Mouse (Mus musculus): Measurements from ENCODE around the gene Psmc3. TPM values are rescaled to one million over a fixed set of nuclear protein-coding genes. Genes with fewer than 3 reads are reported as not detected.

Psmc3 gene
- polyA plus RNA-seq, 1 experiment from 2014 or later, result 309 TPM

GRCm38 (mm10) chr2:91081775-91082695 is 28.2 kb downstream of the Psmc3 start, which contains the start of gene Spi1:
TSS of gene Spi1 (plus strand) at chr2:91082390.
- Histone ChIP-seq H3K27ac (replicated peaks; ENCODE audit: low read depth, low read length) (0 out of 2 replicates have a peak within 1 kb of the TSS, but pooled peaks have one; percentile 35), H3K9ac (ENCODE audit: low read depth, low read length) (no peak within 1 kb of the TSS)

DNA sequence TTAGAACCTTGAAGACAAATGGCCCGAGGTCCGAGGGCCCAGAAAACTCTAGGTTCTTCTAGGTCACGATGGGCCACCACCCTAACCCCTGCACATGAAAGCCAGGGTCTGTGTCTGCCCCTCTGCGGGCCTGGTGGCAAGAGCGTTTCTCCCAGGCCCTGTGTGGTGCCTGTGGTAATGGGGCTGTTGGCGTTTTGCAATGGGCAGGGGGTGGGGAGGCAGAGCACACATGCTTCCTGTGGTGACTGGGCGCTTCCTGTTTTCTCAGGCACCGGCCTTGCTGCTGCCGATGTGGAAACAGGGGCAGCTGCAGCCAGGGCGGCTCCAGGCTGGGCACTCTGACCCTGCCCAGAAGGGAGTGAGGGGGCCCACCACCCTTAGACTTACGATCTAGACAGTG is 29.0 kb downstream of the Psmc3 start:
- Histone ChIP-seq H3K27ac (replicated peaks; ENCODE audit: low read depth, low read length) (no peak overlapping the region), H3K9me3 (ENCODE audit: control insufficient read depth, low read length) (no peaks in the 10 kb centered on the region), H3K4me3 (ENCODE audit: low read depth, low read length) (no peak overlapping the region), H3K4me1 (ENCODE audit: control insufficient read depth, insufficient read depth, low read length) (0 out of 2 replicates have a peak, but pooled peaks cover 6% of the 10 kb centered on the region), H3K27me3 (replicated peaks; ENCODE audit: control insufficient read depth, insufficient read depth, low read length) (no peaks in the 10 kb centered on the region), H3K36me3 (ENCODE audit: control insufficient read depth, insufficient read depth, low read length) (no peaks in the 10 kb centered on the region), H3K4me2 (ENCODE audit: low read depth, low read length) (no peak overlapping the region), H3K9ac (ENCODE audit: low read depth, low read length) (no peak overlapping the region)
- no peak for ATAC-seq (ENCODE audit: low read depth)
- DNase-seq (ENCODE audit: low spot score), result peak; percentile 31
- 62% methylated on average over 11 of the region's 11 CpGs for WGBS

More at GRCm38 (mm10) chr2:91081775-91082695, 28.2 kb downstream of the Psmc3 start, which contains the start of gene Spi1:
- Histone ChIP-seq H3K4me2 (ENCODE audit: low read depth, low read length) (no peak within 1 kb of the TSS), H3K9me3 (ENCODE audit: control insufficient read depth, low read length) (no peaks in the 10 kb centered on the region), H3K36me3 (ENCODE audit: control insufficient read depth, insufficient read depth, low read length) (no peaks in the 10 kb centered on the region), H3K27me3 (replicated peaks; ENCODE audit: control insufficient read depth, insufficient read depth, low read length) (no peaks in the 10 kb centered on the region), H3K4me1 (ENCODE audit: control insufficient read depth, insufficient read depth, low read length) (0 out of 2 replicates have a peak, but pooled peaks cover 6% of the 10 kb centered on the region), H3K4me3 (ENCODE audit: low read depth, low read length) (no peak within 1 kb of the TSS)
- 83% methylated on average over 13 of the region's 13 CpGs for WGBS
- no peak for DNase-seq (ENCODE audit: low spot score)
- ATAC-seq (ENCODE audit: low read depth), result no peak

GRCm38 (mm10) chr2:91083366-91083940 is 29.6 kb downstream of the Psmc3 start:
- Histone ChIP-seq H3K4me2 (ENCODE audit: low read depth, low read length) (no peak overlapping the region), H3K27ac (replicated peaks; ENCODE audit: low read depth, low read length) (no peak overlapping the region)
- ATAC-seq (ENCODE audit: low read depth), result no peak

DNA sequence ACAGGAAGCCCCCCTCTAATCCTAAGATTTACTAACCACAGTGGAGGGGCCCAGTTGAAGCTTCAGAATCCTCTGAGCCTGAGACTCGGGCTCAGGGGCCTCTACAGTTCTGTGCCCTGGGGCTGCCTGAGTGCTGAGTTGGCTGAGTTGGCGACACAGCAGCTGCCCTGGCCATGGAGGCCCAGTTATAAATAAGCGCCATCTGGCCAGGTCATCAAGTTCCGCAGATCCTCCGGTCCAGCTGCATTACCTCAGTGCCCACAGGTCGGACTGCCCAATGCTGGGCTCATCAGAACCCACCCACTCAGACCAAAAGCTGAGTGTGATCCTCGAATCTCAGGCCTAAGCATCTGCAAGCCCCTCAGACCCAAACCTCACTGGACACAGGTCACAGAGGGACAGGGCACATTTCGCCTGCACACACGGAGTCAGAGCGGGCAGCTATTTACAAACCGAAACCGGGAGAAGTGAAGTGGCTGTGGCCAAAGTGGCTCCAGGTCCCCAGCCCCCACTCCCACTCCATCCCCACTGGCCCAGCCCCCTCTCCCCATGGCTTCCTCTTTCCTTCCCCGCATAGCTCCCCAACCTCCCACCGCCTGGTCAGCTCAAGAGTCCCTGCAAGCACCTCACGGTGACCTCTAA is 30.5 kb downstream of the Psmc3 start:
- peak; percentile 16 for DNase-seq (ENCODE audit: low spot score)
- H3K9ac ChIP-seq (ENCODE audit: low read depth, low read length), result no peak overlapping the region
- no peaks in the 10 kb centered on the region for H3K36me3 ChIP-seq (ENCODE audit: control insufficient read depth, insufficient read depth, low read length)
- H3K27me3 ChIP-seq (replicated peaks; ENCODE audit: control insufficient read depth, insufficient read depth, low read length), result no peaks in the 10 kb centered on the region
- ATAC-seq (ENCODE audit: low read depth), result no peak
- no peaks in the 10 kb centered on the region for H3K9me3 ChIP-seq (ENCODE audit: control insufficient read depth, low read length)
- no peak overlapping the region for H3K4me2 ChIP-seq (ENCODE audit: low read depth, low read length)
- WGBS, result 74% methylated on average over 13 of the region's 15 CpGs
- H3K4me1 ChIP-seq (ENCODE audit: control insufficient read depth, insufficient read depth, low read length), result 0 out of 2 replicates have a peak, but pooled peaks cover under 1% of the 10 kb centered on the region
- H3K4me3 ChIP-seq (ENCODE audit: low read depth, low read length), result no peak overlapping the region
- H3K27ac ChIP-seq (replicated peaks; ENCODE audit: low read depth, low read length), result no peak overlapping the region

More at GRCm38 (mm10) chr2:91083366-91083940, 29.6 kb downstream of the Psmc3 start:
- Histone ChIP-seq H3K4me3 (ENCODE audit: low read depth, low read length) (no peak overlapping the region), H3K36me3 (ENCODE audit: control insufficient read depth, insufficient read depth, low read length) (no peaks in the 10 kb centered on the region), H3K27me3 (replicated peaks; ENCODE audit: control insufficient read depth, insufficient read depth, low read length) (no peaks in the 10 kb centered on the region), H3K9ac (ENCODE audit: low read depth, low read length) (no peak overlapping the region), H3K4me1 (ENCODE audit: control insufficient read depth, insufficient read depth, low read length) (0 out of 2 replicates have a peak, but pooled peaks cover 6% of the 10 kb centered on the region), H3K9me3 (ENCODE audit: control insufficient read depth, low read length) (no peaks in the 10 kb centered on the region)
- no peak for DNase-seq (ENCODE audit: low spot score)
- 42% methylated on average over 1 of the region's 1 CpGs for WGBS

DNA sequence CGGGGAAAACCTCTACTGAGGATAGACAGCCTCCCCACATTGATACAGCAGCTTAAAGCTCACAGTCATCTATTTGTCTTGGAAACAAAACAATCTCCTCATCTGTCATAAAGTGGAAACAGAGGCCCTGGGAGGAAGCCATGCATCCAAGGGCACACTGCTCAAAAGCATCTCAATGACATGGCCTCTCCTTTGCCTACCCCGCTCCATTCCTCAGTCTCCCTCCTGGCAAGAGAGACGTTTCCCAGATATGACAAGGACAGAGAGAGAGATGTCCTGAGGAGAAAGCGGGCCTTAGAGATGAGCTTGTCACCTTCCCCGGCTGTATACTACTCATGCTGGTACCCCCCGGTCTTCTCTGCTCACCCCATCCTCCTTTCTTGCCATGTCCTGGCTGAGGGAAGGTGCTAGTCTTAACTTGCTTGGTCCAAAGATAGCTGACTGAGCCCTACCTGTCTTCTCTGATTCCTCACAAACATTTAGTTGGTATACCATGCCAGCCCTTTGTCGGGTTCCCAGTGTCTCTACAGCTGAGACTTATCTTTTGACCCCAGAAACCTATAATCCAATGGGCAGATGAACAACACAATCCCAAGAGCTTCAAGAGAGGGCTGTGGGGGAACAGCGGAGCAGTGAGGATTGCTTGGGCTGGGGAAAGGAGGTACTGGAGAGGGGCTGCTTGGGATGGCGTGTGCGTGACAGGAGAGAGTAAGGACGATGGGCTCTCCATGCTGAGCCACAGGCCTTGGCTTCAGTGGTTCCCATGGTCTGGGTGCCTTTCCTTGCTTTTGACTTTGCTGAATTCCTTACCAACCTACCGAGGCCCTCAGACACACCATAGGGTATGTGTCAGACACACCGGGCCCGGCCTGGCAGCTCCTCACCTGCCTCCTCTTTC is 31.9 kb downstream of the Psmc3 start:
- H3K4me2 ChIP-seq (ENCODE audit: low read depth, low read length), result no peak overlapping the region
- no peaks in the 10 kb centered on the region for H3K9me3 ChIP-seq (ENCODE audit: control insufficient read depth, low read length)
- H3K9ac ChIP-seq (ENCODE audit: low read depth, low read length), result no peak overlapping the region; the same call in 1 of the 2 replicates
- DNase-seq (ENCODE audit: low spot score), result no peak
- ATAC-seq (ENCODE audit: low read depth), result no peak
- no peak overlapping the region for H3K4me3 ChIP-seq (ENCODE audit: low read depth, low read length)
- 85% methylated on average over 14 of the region's 14 CpGs for WGBS
- H3K36me3 ChIP-seq (ENCODE audit: control insufficient read depth, insufficient read depth, low read length), result no peaks in the 10 kb centered on the region
- H3K27me3 ChIP-seq (replicated peaks; ENCODE audit: control insufficient read depth, insufficient read depth, low read length), result no peaks in the 10 kb centered on the region
- H3K27ac ChIP-seq (replicated peaks; ENCODE audit: low read depth, low read length), result no peak overlapping the region
- H3K4me1 ChIP-seq (ENCODE audit: control insufficient read depth, insufficient read depth, low read length), result no peaks in the 10 kb centered on the region

DNA sequence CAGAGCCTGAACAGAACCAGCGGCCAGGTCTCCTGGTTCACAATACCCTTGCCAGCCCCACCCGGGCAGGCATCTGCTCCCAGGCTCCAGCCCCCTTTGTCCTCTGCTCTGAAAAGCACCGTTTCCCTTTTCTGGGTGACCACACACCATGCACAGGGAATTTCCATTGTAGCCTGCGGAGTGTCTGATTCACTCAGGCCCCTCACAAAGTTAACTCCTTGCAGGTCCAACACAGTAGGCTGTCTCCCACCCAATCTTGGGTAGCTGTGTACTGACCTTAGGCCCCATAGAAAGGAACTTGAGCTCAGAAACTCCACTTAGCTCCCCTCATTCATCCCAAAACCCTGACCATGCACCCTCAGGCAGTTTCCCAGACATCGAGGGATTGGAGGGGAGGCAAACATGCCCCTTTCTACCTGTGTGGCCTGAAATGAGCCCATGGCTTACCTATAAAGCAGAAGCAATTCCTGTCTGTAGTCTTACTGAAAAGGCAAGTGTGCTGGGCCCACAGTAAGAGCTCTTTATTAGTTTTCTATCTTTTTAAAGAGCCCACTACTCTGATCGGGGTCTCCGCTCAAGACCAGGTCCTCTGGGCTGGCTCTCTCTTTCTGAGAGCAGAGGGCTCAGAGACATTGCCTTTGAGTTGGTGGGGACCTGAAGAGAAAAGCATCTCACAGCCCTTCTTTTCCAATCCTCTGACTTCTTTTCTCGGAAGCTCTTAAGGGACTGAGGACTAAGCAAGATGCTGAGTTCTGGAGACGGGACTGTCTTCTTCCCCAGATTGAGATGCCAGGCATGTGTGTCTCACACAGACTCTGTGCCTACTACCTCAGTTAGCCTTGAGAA is 32.8 kb downstream of the Psmc3 start:
- H3K36me3 ChIP-seq (ENCODE audit: control insufficient read depth, insufficient read depth, low read length), result no peaks in the 10 kb centered on the region
- ATAC-seq (ENCODE audit: low read depth) (no peak), DNase-seq (ENCODE audit: low spot score) (no peak)
- 66% methylated on average over 9 of the region's 9 CpGs for WGBS
- no peak overlapping the region for H3K27ac ChIP-seq (replicated peaks; ENCODE audit: low read depth, low read length)
- H3K27me3 ChIP-seq (replicated peaks; ENCODE audit: control insufficient read depth, insufficient read depth, low read length), result no peaks in the 10 kb centered on the region
- no peak overlapping the region for H3K9ac ChIP-seq (ENCODE audit: low read depth, low read length)
- H3K4me3 ChIP-seq (ENCODE audit: low read depth, low read length), result no peak overlapping the region
- no peaks in the 10 kb centered on the region for H3K9me3 ChIP-seq (ENCODE audit: control insufficient read depth, low read length)
- H3K4me1 ChIP-seq (ENCODE audit: control insufficient read depth, insufficient read depth, low read length), result no peaks in the 10 kb centered on the region
- H3K4me2 ChIP-seq (ENCODE audit: low read depth, low read length), result no peak overlapping the region

GRCm38 (mm10) chr2:91087453-91087852 is 33.6 kb downstream of the Psmc3 start:
- H3K27ac ChIP-seq (replicated peaks; ENCODE audit: low read depth, low read length), result no peak overlapping the region
- H3K9me3 ChIP-seq (ENCODE audit: control insufficient read depth, low read length), result no peaks in the 10 kb centered on the region
- no peaks in the 10 kb centered on the region for H3K4me1 ChIP-seq (ENCODE audit: control insufficient read depth, insufficient read depth, low read length)
- no peak overlapping the region for H3K4me2 ChIP-seq (ENCODE audit: low read depth, low read length)
- no peaks in the 10 kb centered on the region for H3K36me3 ChIP-seq (ENCODE audit: control insufficient read depth, insufficient read depth, low read length)
- ATAC-seq (ENCODE audit: low read depth) (no peak), DNase-seq (ENCODE audit: low spot score) (no peak)
- H3K27me3 ChIP-seq (replicated peaks; ENCODE audit: control insufficient read depth, insufficient read depth, low read length), result no peaks in the 10 kb centered on the region
- H3K4me3 ChIP-seq (ENCODE audit: low read depth, low read length), result no peak overlapping the region
- 80% methylated on average over 9 of the region's 9 CpGs for WGBS
- no peak overlapping the region for H3K9ac ChIP-seq (ENCODE audit: low read depth, low read length)
